Comparison of ENCODE assay signal across 20 mouse cellular contexts in the genomic region with DNA sequence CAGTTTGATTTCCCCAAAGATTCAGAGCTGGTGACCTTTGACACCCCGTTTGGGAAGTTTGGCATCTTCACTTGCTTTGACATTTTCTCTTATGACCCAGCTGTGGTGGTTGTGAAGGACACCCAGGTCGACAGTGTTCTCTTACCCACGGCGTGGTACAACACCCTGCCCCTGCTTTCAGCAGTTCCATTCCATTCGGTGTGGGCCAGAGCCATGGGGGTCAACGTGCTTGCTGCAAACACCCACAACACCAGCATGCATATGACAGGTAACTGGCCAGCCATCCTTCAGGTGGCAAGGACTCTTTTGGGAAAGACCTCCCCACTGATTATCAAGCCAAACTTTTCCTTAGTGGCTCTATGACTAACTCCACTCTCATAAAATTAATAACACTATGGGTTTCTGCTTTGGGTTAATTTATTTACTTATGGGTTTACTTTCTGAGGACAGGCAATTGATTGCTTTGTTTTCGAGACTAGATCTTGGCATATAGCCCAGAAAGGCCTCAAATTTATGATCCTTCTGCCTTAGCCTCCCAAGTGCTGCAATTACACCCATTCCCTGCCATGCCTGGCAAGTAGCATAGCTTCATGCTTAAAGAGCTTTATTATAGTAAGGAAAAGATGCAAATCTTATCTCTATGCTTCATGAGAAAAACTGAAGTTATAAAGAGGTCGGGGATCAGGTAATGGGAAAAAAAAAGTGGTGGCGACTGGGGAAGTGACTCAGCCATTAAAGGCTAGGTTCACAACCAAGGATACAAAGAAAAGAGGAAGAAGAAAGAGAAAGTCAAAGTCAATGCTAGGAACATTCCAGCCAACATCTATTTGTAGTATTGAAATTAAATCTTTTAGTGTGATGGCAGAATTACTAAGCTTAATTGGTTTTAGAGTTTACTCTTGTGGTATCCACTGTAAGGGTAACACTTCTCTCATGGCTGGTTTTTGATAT. TPM values are rescaled to one million over a fixed set of nuclear protein-coding genes. Genes with fewer than 3 reads are reported as not detected.
DNase-seq lines count a peak whose midpoint lies in the region; ATAC-seq and TF ChIP-seq lines count a peak whose summit lies in the region.
"Had no signal": no experiment of that assay in that cellular context is flagged by ENCODE, and none has a peak within 500 bp of the region (broad histone marks: within the 10 kb centered on the region; RNA-seq: fewer than 3 reads in every experiment).

No protein-coding gene starts in this region.

- no peaks in the 10 kb centered on the region for H3K36me3 ChIP-seq in limb, embryonic 14.5 days (ENCODE audit: control insufficient read depth, insufficient read depth, low read length)
- H3K36me3 ChIP-seq in limb, embryonic 10.5 days = no peaks in the 10 kb centered on the region
- H3K36me3 ChIP-seq in intestine, postnatal 0 days (ENCODE audit: control insufficient read depth, insufficient read depth) = no peaks in the 10 kb centered on the region
- H3K36me3 ChIP-seq: forebrain, embryonic 15.5 days; stomach, embryonic 15.5 days had no signal

- TF ChIP-seq CTCF in intestine, postnatal 0 days (IDR thresholded peaks at IDR 0.05; ENCODE audit: low read depth) = no peak

- no peak overlapping the region for H3K4me3 ChIP-seq in limb, embryonic 14.5 days (replicated peaks; ENCODE audit: low read length)
- no peak overlapping the region for H3K4me3 ChIP-seq in limb, embryonic 10.5 days
- H3K4me3 ChIP-seq in intestine, postnatal 0 days (ENCODE audit: low read depth, low read length) = no peak overlapping the region
- H3K4me3 ChIP-seq: forebrain, embryonic 15.5 days; heart, embryonic 10.5 days; stomach, embryonic 15.5 days had no signal

- peak; percentile 45 for DNase-seq in adrenal gland, adult 2 months
- no peak for DNase-seq in adrenal gland, postnatal 4 days (ENCODE audit: low spot score in 2 of 2)
- DNase-seq in limb, embryonic 14.5 days (ENCODE audit: low spot score) = peak; percentile 4
- DNase-seq in limb, embryonic 10.5 days (ENCODE audit: low spot score) = no peak
- peak; percentile 59 for DNase-seq in NIH3T3 (ENCODE audit: low read depth)
- no peak for DNase-seq in heart, adult 9 months (ENCODE audit: low spot score in 2 of 2)
- DNase-seq in B cell, adult 2 months = no peak
- DNase-seq: adrenal gland, adult 8-10 months; heart, postnatal 14 days; layer of hippocampus, postnatal 36 days; lung, adult 18-20 months; right cerebral cortex, adult 18-20 months; thymus, postnatal 14 days had no signal

- ATAC-seq in limb, embryonic 14.5 days (ENCODE audit: low FRiP score, low read depth) = no peak
- peak; percentile 90 for ATAC-seq in intestine, postnatal 0 days
- ATAC-seq: forebrain, embryonic 15.5 days had no signal

- H3K9ac ChIP-seq in limb, embryonic 14.5 days (ENCODE audit: low read depth, low read length, severe bottlenecking) = no peak overlapping the region
- no peak overlapping the region for H3K9ac ChIP-seq in intestine, postnatal 0 days (ENCODE audit: low read depth, low read length)
- H3K9ac ChIP-seq: forebrain, embryonic 15.5 days; stomach, embryonic 15.5 days had no signal

- H3K4me1 ChIP-seq in limb, embryonic 14.5 days (ENCODE audit: control insufficient read depth, insufficient read depth, low read length) = no peaks in the 10 kb centered on the region
- H3K4me1 ChIP-seq in limb, embryonic 10.5 days = no peaks in the 10 kb centered on the region
- no peaks in the 10 kb centered on the region for H3K4me1 ChIP-seq in intestine, postnatal 0 days (replicated peaks; ENCODE audit: control insufficient read depth, insufficient read depth, low read length)
- H3K4me1 ChIP-seq: forebrain, embryonic 15.5 days; heart, embryonic 10.5 days; stomach, embryonic 15.5 days had no signal

- H3K27me3 ChIP-seq in limb, embryonic 14.5 days (ENCODE audit: control insufficient read depth, insufficient read depth, low read length) = no peaks in the 10 kb centered on the region
- H3K27me3 ChIP-seq in limb, embryonic 10.5 days (ENCODE audit: low read depth, poor library complexity, severe bottlenecking) = no peaks in the 10 kb centered on the region
- H3K27me3 ChIP-seq in intestine, postnatal 0 days (replicated peaks; ENCODE audit: control insufficient read depth, insufficient read depth, low read length) = no peaks in the 10 kb centered on the region
- H3K27me3 ChIP-seq: forebrain, embryonic 15.5 days; stomach, embryonic 15.5 days had no signal

- WGBS in limb, embryonic 14.5 days = 71% methylated on average over 9 of the region's 9 CpGs
- WGBS in limb, embryonic 10.5 days = 88% methylated on average over 9 of the region's 9 CpGs
- 49% methylated on average over 9 of the region's 9 CpGs for WGBS in intestine, postnatal 0 days

- peaks cover 9% of the 10 kb centered on the region; the same call in 1 of the 2 replicates for H3K9me3 ChIP-seq in limb, embryonic 14.5 days (ENCODE audit: control insufficient read depth, low read length)
- H3K9me3 ChIP-seq in limb, embryonic 10.5 days (replicated peaks) = no peaks in the 10 kb centered on the region
- H3K9me3 ChIP-seq in intestine, postnatal 0 days (ENCODE audit: control insufficient read depth) = no peaks in the 10 kb centered on the region
- H3K9me3 ChIP-seq: forebrain, embryonic 15.5 days; stomach, embryonic 15.5 days had no signal

- H3K4me2 ChIP-seq in limb, embryonic 14.5 days (replicated peaks; ENCODE audit: low read depth, low read length, severe bottlenecking) = no peak overlapping the region
- no peak overlapping the region for H3K4me2 ChIP-seq in intestine, postnatal 0 days (replicated peaks; ENCODE audit: low read depth)
- H3K4me2 ChIP-seq: forebrain, embryonic 15.5 days; stomach, embryonic 15.5 days had no signal

- H3K27ac ChIP-seq in limb, embryonic 14.5 days (replicated peaks; ENCODE audit: low read depth, low read length) = no peak overlapping the region
- H3K27ac ChIP-seq in limb, embryonic 10.5 days = no peak overlapping the region
- H3K27ac ChIP-seq in intestine, postnatal 0 days (ENCODE audit: low read depth, low read length) = no peak overlapping the region
- H3K27ac ChIP-seq: forebrain, embryonic 15.5 days; heart, embryonic 10.5 days; macrophage; stomach, embryonic 15.5 days had no signal

- TF ChIP-seq POLR2A in limb, embryonic 14.5 days (IDR thresholded peaks at IDR 0.05; ENCODE audit: borderline replicate concordance, extremely low read depth, insufficient read depth, insufficient read length) = no peak

RNA-seq across cellular contexts. Expression of gene Vnn3, which starts 13.4 kb away (rescaled TPM):
- 10 to 100 TPM in 1 of 2 experiments, 1 to 10 TPM in 1; 6.1 to 57.5 TPM for total RNA-seq in adrenal gland, adult 2 months (2021)
- polyA plus RNA-seq in adrenal gland, adult 2 months (2012; rRNA removed) = 20.1 and 46.8 TPM in 2 replicates
- total RNA-seq in adrenal gland, postnatal 4 days (2021) = 10 to 100 TPM; 17.1 to 24.1 TPM
- polyA plus RNA-seq in limb, embryonic 14.5 days (2012; rRNA removed) = 0.04 and 0.08 TPM in 2 replicates
- 0.11 and 0.23 TPM in 2 replicates for polyA plus RNA-seq in limb, embryonic 14.5 days (2014; fragmentation: Nextera tagmentation; extraction: Ambion mirVana)
- not detected in 2 replicates for polyA plus RNA-seq in limb, embryonic 10.5 days (2016; fragmentation: Nextera tagmentation; extraction: Ambion mirVana)
- 0.10 TPM in 1 of 2 replicates, not detected in the other for polyA plus RNA-seq in intestine, postnatal 0 days (2015; fragmentation: Nextera tagmentation; extraction: Ambion mirVana)
- total RNA-seq: heart, postnatal 14 days had no signal
- polyA plus RNA-seq: forebrain, embryonic 15.5 days; heart, embryonic 10.5 days; limb, embryonic 11.5 days had no signal

RNA-seq across cellular contexts. Expression of gene Vnn1, which starts 29.9 kb away (rescaled TPM):
- 10 to 100 TPM; 22.7 to 49.8 TPM for total RNA-seq in adrenal gland, adult 2 months (2021)
- 13.8 and 19.2 TPM in 2 replicates for polyA plus RNA-seq in adrenal gland, adult 2 months (2012; rRNA removed)
- total RNA-seq in adrenal gland, postnatal 4 days (2021) = 10 to 100 TPM; 50.0 to 52.2 TPM
- polyA plus RNA-seq in limb, embryonic 14.5 days (2012; rRNA removed) = 0.82 and 1.1 TPM in 2 replicates
- 0.96 and 1.3 TPM in 2 replicates for polyA plus RNA-seq in limb, embryonic 14.5 days (2014; fragmentation: Nextera tagmentation; extraction: Ambion mirVana)
- 0.43 and 0.68 TPM in 2 replicates for polyA plus RNA-seq in limb, embryonic 10.5 days (2016; fragmentation: Nextera tagmentation; extraction: Ambion mirVana)
- polyA plus RNA-seq in intestine, postnatal 0 days (2015; fragmentation: Nextera tagmentation; extraction: Ambion mirVana) = 7.4 and 8.2 TPM in 2 replicates
- polyA plus RNA-seq: macrophage had no signal

RNA-seq across cellular contexts. Expression of gene Taar1, which starts 55.5 kb away (rescaled TPM):
- total RNA-seq in adrenal gland, adult 2 months (2021) = not detected
- not detected in 2 replicates for polyA plus RNA-seq in adrenal gland, adult 2 months (2012; rRNA removed)
- not detected for total RNA-seq in adrenal gland, postnatal 4 days (2021)
- not detected in 2 replicates for polyA plus RNA-seq in limb, embryonic 14.5 days (2012; rRNA removed)
- not detected in 2 replicates for polyA plus RNA-seq in limb, embryonic 14.5 days (2014; fragmentation: Nextera tagmentation; extraction: Ambion mirVana)
- polyA plus RNA-seq in limb, embryonic 10.5 days (2016; fragmentation: Nextera tagmentation; extraction: Ambion mirVana) = not detected in 2 replicates
- not detected in 2 replicates for polyA plus RNA-seq in intestine, postnatal 0 days (2015; fragmentation: Nextera tagmentation; extraction: Ambion mirVana)
- total RNA-seq: adrenal gland, adult 8-10 months; gastrocnemius, adult 8-10 months; heart, postnatal 14 days; layer of hippocampus, postnatal 36 days had no signal
- polyA plus RNA-seq: forebrain, embryonic 15.5 days; heart, embryonic 10.5 days; limb, embryonic 11.5 days; macrophage; stomach, embryonic 15.5 days had no signal

Comparison
In these comparisons a context has a peak if more than half of its experiments do, and no peak if none do; other contexts are left out.
1. DNase-seq: peak in adrenal gland, adult 2 months (single experiment), limb, embryonic 14.5 days (single experiment) and NIH3T3 (single experiment); none in adrenal gland, postnatal 4 days (0 of 2), limb, embryonic 10.5 days (single experiment), heart, adult 9 months (0 of 2) and B cell, adult 2 months (0 of 2).
2. RNA of gene Vnn3, which starts 13.4 kb away (polyA plus RNA-seq): 20.1 to 46.8 TPM in adrenal gland, adult 2 months; 0.04 to 0.23 TPM in limb, embryonic 14.5 days, 0.10 TPM in intestine, postnatal 0 days and not detected in limb, embryonic 10.5 days; every median in the first group is over 10 times any median in the second.